13 mouse cellular contexts compared by ENCODE assay signal in genomic region chr8:4141721-4142120, GRCm38 (mm10). TPM values are rescaled to one million over a fixed set of nuclear protein-coding genes. Genes with fewer than 3 reads are reported as not detected.
DNase-seq lines count a peak whose midpoint lies in the region; ATAC-seq and TF ChIP-seq lines count a peak whose summit lies in the region.
"Had no signal": no experiment of that assay in that cellular context is flagged by ENCODE, and none has a peak within 500 bp of the region (broad histone marks: within the 10 kb centered on the region; RNA-seq: fewer than 3 reads in every experiment).

No protein-coding gene starts in this region.

- no peak; the same call in 1 of the 2 replicates for TF ChIP-seq RAD21 in MEL (IDR thresholded peaks at IDR 0.05; ENCODE audit: low read depth, low read length)

- no peaks in the 10 kb centered on the region for H3K79me2 ChIP-seq in MEL (ENCODE audit: control insufficient read depth, insufficient read depth, low read length, poor library complexity)

- 61% methylated on average over 3 of the region's 3 CpGs for WGBS in embryonic facial prominence, embryonic 11.5 days
- whole genome bisulfite sequencing in embryonic facial prominence, embryonic 10.5 days, result 61% methylated on average over 3 of the region's 3 CpGs
- 57% methylated on average over 3 of the region's 3 CpGs for WGBS in lung, embryonic 14.5 days
- 60% methylated on average over 3 of the region's 3 CpGs for WGBS in lung, adult 2 months

- ATAC-seq in embryonic facial prominence, embryonic 11.5 days (replicated peaks; ENCODE audit: insufficient number of reproducible peaks, low FRiP score, low TSS enrichment, low read depth), result no peak
- ATAC-seq in lung, embryonic 14.5 days (ENCODE audit: insufficient read depth), result no peak

- no peaks in the 10 kb centered on the region for H3K4me1 ChIP-seq in embryonic facial prominence, embryonic 11.5 days (ENCODE audit: control insufficient read depth, insufficient read depth, low read length)
- H3K4me1 ChIP-seq in embryonic facial prominence, embryonic 10.5 days, result no peaks in the 10 kb centered on the region
- H3K4me1 ChIP-seq in lung, embryonic 14.5 days (ENCODE audit: insufficient read depth), result no peaks in the 10 kb centered on the region
- H3K4me1 ChIP-seq in lung, adult 2 months (ENCODE audit: control insufficient read depth, insufficient read depth, low read length), result no peaks in the 10 kb centered on the region
- no peaks in the 10 kb centered on the region for H3K4me1 ChIP-seq in MEL (ENCODE audit: control insufficient read depth in 1 of 2, insufficient read depth in 2 of 2, low read length in 2 of 2)
- H3K4me1 ChIP-seq: embryonic facial prominence, embryonic 13.5 days had no signal

- no peak overlapping the region for H3K27ac ChIP-seq in embryonic facial prominence, embryonic 11.5 days (replicated peaks; ENCODE audit: low read depth, low read length)
- H3K27ac ChIP-seq in embryonic facial prominence, embryonic 10.5 days (replicated peaks), result no peak overlapping the region
- H3K27ac ChIP-seq in lung, embryonic 14.5 days (ENCODE audit: low read depth), result no peak overlapping the region
- H3K27ac ChIP-seq in MEL (ENCODE audit: control insufficient read depth, low read depth, low read length), result no peak overlapping the region
- H3K27ac ChIP-seq: embryonic facial prominence, embryonic 13.5 days had no signal

- H3K9me3 ChIP-seq in embryonic facial prominence, embryonic 11.5 days (replicated peaks; ENCODE audit: control insufficient read depth, low read length), result no peaks in the 10 kb centered on the region
- H3K9me3 ChIP-seq in embryonic facial prominence, embryonic 10.5 days, result no peaks in the 10 kb centered on the region
- H3K9me3 ChIP-seq in lung, embryonic 14.5 days (ENCODE audit: low read depth, low read length), result no peaks in the 10 kb centered on the region
- no peaks in the 10 kb centered on the region for H3K9me3 ChIP-seq in MEL (replicated peaks; ENCODE audit: insufficient read depth, low read length)
- H3K9me3 ChIP-seq: embryonic facial prominence, embryonic 13.5 days had no signal

- H3K4me2 ChIP-seq in embryonic facial prominence, embryonic 11.5 days (ENCODE audit: low read depth, low read length), result no peak overlapping the region
- H3K4me2 ChIP-seq in lung, embryonic 14.5 days, result no peak overlapping the region
- H3K4me2 ChIP-seq: embryonic facial prominence, embryonic 13.5 days; midbrain, embryonic 11.5 days had no signal

- no peak for TF ChIP-seq CTCF in lung, embryonic 14.5 days (IDR thresholded peaks at IDR 0.05; ENCODE audit: low read depth)
- TF ChIP-seq CTCF in lung, adult 2 months (IDR thresholded peaks at IDR 0.05; ENCODE audit: insufficient read depth, low read length), result no peak
- TF ChIP-seq CTCF in MEL (IDR thresholded peaks at IDR 0.05 in 2 of 3, conservative IDR thresholded peaks at IDR 0.05 in 1 of 3; ENCODE audit: control insufficient read depth in 1 of 3, insufficient read depth in 1 of 3, low read depth in 2 of 3, low read length in 3 of 3, poor library complexity in 1 of 3, severe bottlenecking in 1 of 3), result peak in 2 of 3 experiments; percentile 26 to 28; a peak in 3 of 6 replicates

- no peak for TF ChIP-seq POLR2A in lung, adult 2 months (IDR thresholded peaks at IDR 0.05; ENCODE audit: borderline replicate concordance, extremely low read depth, low read depth, low read length)
- no peak for TF ChIP-seq POLR2A in MEL (IDR thresholded peaks at IDR 0.05; ENCODE audit: control insufficient read depth in 1 of 2, insufficient read depth in 1 of 2, low read depth in 1 of 2, low read length in 2 of 2, poor library complexity in 1 of 2)

- no peaks in the 10 kb centered on the region for H3K27me3 ChIP-seq in embryonic facial prominence, embryonic 11.5 days (ENCODE audit: control insufficient read depth, insufficient read depth, low read length)
- no peaks in the 10 kb centered on the region; the same call in 1 of the 2 replicates for H3K27me3 ChIP-seq in embryonic facial prominence, embryonic 10.5 days (replicated peaks; ENCODE audit: low read depth, poor library complexity, severe bottlenecking)
- no peaks in the 10 kb centered on the region; the same call in 1 of the 2 replicates for H3K27me3 ChIP-seq in lung, embryonic 14.5 days (ENCODE audit: insufficient read depth, low read length)
- H3K27me3 ChIP-seq in MEL (ENCODE audit: control insufficient read depth in 1 of 2, insufficient read depth in 2 of 2, low read length in 2 of 2), result peaks cover 0 to 2% of the 10 kb centered on the region in 2 experiments; a peak in 3 of 4 replicates

- TF ChIP-seq EP300 in MEL (IDR thresholded peaks at IDR 0.05; ENCODE audit: low read depth in 1 of 2, low read length in 2 of 2), result no peak

- H3K36me3 ChIP-seq in embryonic facial prominence, embryonic 11.5 days (replicated peaks; ENCODE audit: control insufficient read depth, insufficient read depth, low read depth, low read length), result no peaks in the 10 kb centered on the region
- no peaks in the 10 kb centered on the region for H3K36me3 ChIP-seq in embryonic facial prominence, embryonic 10.5 days (replicated peaks)
- no peaks in the 10 kb centered on the region for H3K36me3 ChIP-seq in lung, embryonic 14.5 days (ENCODE audit: insufficient read depth)
- no peaks in the 10 kb centered on the region for H3K36me3 ChIP-seq in MEL (ENCODE audit: control insufficient read depth in 1 of 2, insufficient read depth in 2 of 2, low read length in 2 of 2)
- H3K36me3 ChIP-seq: embryonic facial prominence, embryonic 13.5 days had no signal

- H3K9ac ChIP-seq in embryonic facial prominence, embryonic 11.5 days (replicated peaks; ENCODE audit: low read length), result no peak overlapping the region
- H3K9ac ChIP-seq in lung, embryonic 14.5 days, result no peak overlapping the region
- H3K9ac ChIP-seq in MEL (ENCODE audit: control insufficient read depth, low read depth, low read length, poor library complexity, severe bottlenecking), result no peak overlapping the region
- H3K9ac ChIP-seq: embryonic facial prominence, embryonic 13.5 days had no signal

- H3K4me3 ChIP-seq in embryonic facial prominence, embryonic 11.5 days (ENCODE audit: low read depth, low read length), result no peak overlapping the region
- H3K4me3 ChIP-seq in embryonic facial prominence, embryonic 10.5 days, result no peak overlapping the region
- no peak overlapping the region for H3K4me3 ChIP-seq in lung, embryonic 14.5 days (ENCODE audit: low read depth, low read length)
- no peak overlapping the region for H3K4me3 ChIP-seq in lung, adult 2 months (replicated peaks; ENCODE audit: extremely low read depth, low read depth, low read length)
- H3K4me3 ChIP-seq in MEL (ENCODE audit: control insufficient read depth in 1 of 2, insufficient read depth in 1 of 2, low read depth in 2 of 2, low read length in 2 of 2), result no peak overlapping the region
- H3K4me3 ChIP-seq: embryonic facial prominence, embryonic 13.5 days had no signal

- peak; percentile 34 for DNase-seq in embryonic facial prominence, embryonic 11.5 days (ENCODE audit: low spot score)
- DNase-seq in embryonic facial prominence, embryonic 10.5 days (ENCODE audit: low spot score), result no peak
- peak; percentile 37 for DNase-seq in lung, embryonic 14.5 days
- DNase-seq in lung, adult 2 months, result no peak
- DNase-seq in MEL (ENCODE audit: low read depth, low spot score), result peak; percentile 61
- DNase-seq in induced T-regulatory cell, adult 2 months (ENCODE audit: low read depth), result peak; percentile 57
- no peak for DNase-seq in urinary bladder, adult 18-20 months (ENCODE audit: low spot score in 2 of 2)
- no peak for DNase-seq in heart, adult 8-10 months (ENCODE audit: low spot score)
- DNase-seq: left cerebral cortex, postnatal 4 days had no signal

TF ChIP-seq in MEL, 35 proteins besides CTCF, POLR2A, EP300 and RAD21 (continues in another document):
- no peak for TF ChIP-seq USF2 (IDR thresholded peaks at IDR 0.05; ENCODE audit: borderline replicate concordance in 1 of 2, insufficient read depth in 1 of 2, low read depth in 1 of 2, low read length in 2 of 2)
- no peak for TF ChIP-seq MYB (IDR thresholded peaks at IDR 0.05; ENCODE audit: low read depth, low read length)
- no peak for TF ChIP-seq GATA1 (IDR thresholded peaks at IDR 0.05; ENCODE audit: low read depth, low read length)
- TF ChIP-seq UBTF (IDR thresholded peaks at IDR 0.05; ENCODE audit: borderline replicate concordance, insufficient read depth, low read depth, low read length), result no peak
- TF ChIP-seq ETS1 (IDR thresholded peaks at IDR 0.05; ENCODE audit: low read depth, low read length), result no peak
- no peak for TF ChIP-seq SMC3 (IDR thresholded peaks at IDR 0.05; ENCODE audit: low read depth, low read length)

RNA-seq across cellular contexts. Expression of gene Cd209g, which starts 7.8 kb away (rescaled TPM):
- polyA plus RNA-seq in embryonic facial prominence, embryonic 11.5 days (2014; fragmentation: Nextera tagmentation; extraction: Ambion mirVana), result not detected in 2 replicates
- polyA plus RNA-seq in embryonic facial prominence, embryonic 10.5 days (2016; fragmentation: Nextera tagmentation; extraction: Ambion mirVana), result not detected in 2 replicates
- polyA plus RNA-seq in lung, embryonic 14.5 days (2014; fragmentation: Nextera tagmentation; extraction: Ambion mirVana), result not detected in 2 replicates
- 1.8 and 3.7 TPM in 2 replicates for polyA plus RNA-seq in lung, adult 2 months (2012; rRNA removed)
- not detected in 2 replicates for total RNA-seq in MEL (2012; rRNA removed)
- polyA plus RNA-seq in MEL (2012; ENCODE audit: insufficient read depth in 1 of 2, insufficient read length in 2 of 2, low read depth in 1 of 2, low replicate concordance in 2 of 2, missing spikeins in 1 of 2), result not detected
- under 1 TPM; 0.11 to 0.86 (median 0.34) TPM for total RNA-seq in heart, adult 8-10 months (2022)
- total RNA-seq: left cerebral cortex, postnatal 4 days had no signal
- polyA plus RNA-seq: embryonic facial prominence, embryonic 13.5 days; heart, embryonic 14.5 days; kidney, embryonic 16.5 days; midbrain, embryonic 11.5 days had no signal

RNA-seq across cellular contexts. Expression of gene Evi5l, which starts 24.6 kb away (rescaled TPM):
- polyA plus RNA-seq in embryonic facial prominence, embryonic 11.5 days (2014; fragmentation: Nextera tagmentation; extraction: Ambion mirVana), result 16.0 and 20.0 TPM in 2 replicates
- 23.3 and 25.9 TPM in 2 replicates for polyA plus RNA-seq in embryonic facial prominence, embryonic 10.5 days (2016; fragmentation: Nextera tagmentation; extraction: Ambion mirVana)
- 21.7 and 26.8 TPM in 2 replicates for polyA plus RNA-seq in lung, embryonic 14.5 days (2014; fragmentation: Nextera tagmentation; extraction: Ambion mirVana)
- polyA plus RNA-seq in lung, adult 2 months (2012; rRNA removed), result 12.7 and 29.1 TPM in 2 replicates
- total RNA-seq in MEL (2012; rRNA removed), result 3.2 and 4.5 TPM in 2 replicates
- polyA plus RNA-seq in MEL (2012; ENCODE audit: insufficient read depth in 1 of 2, insufficient read length in 2 of 2, low read depth in 1 of 2, low replicate concordance in 2 of 2, missing spikeins in 1 of 2), result 10 to 100 TPM in 1 of 2 experiments, not detected in 1; 10.8 TPM
- 10 to 100 TPM; 19.0 to 26.0 (median 22.9) TPM for total RNA-seq in heart, adult 8-10 months (2022)

RNA-seq across cellular contexts. Expression of gene Cd209f, which starts 36.1 kb away (rescaled TPM):
- polyA plus RNA-seq in embryonic facial prominence, embryonic 11.5 days (2014; fragmentation: Nextera tagmentation; extraction: Ambion mirVana), result not detected in 2 replicates
- not detected in 2 replicates for polyA plus RNA-seq in embryonic facial prominence, embryonic 10.5 days (2016; fragmentation: Nextera tagmentation; extraction: Ambion mirVana)
- polyA plus RNA-seq in lung, embryonic 14.5 days (2014; fragmentation: Nextera tagmentation; extraction: Ambion mirVana), result not detected in 2 replicates
- 2.9 and 3.4 TPM in 2 replicates for polyA plus RNA-seq in lung, adult 2 months (2012; rRNA removed)
- not detected in 2 replicates for total RNA-seq in MEL (2012; rRNA removed)
- not detected for polyA plus RNA-seq in MEL (2012; ENCODE audit: insufficient read depth in 1 of 2, insufficient read length in 2 of 2, low read depth in 1 of 2, low replicate concordance in 2 of 2, missing spikeins in 1 of 2)
- 1 to 10 TPM in 1 of 4 experiments, under 1 TPM in 3; 0.63 to 1.8 (median 0.68) TPM for total RNA-seq in heart, adult 8-10 months (2022)
- polyA plus RNA-seq: embryonic facial prominence, embryonic 13.5 days; heart, embryonic 14.5 days; midbrain, embryonic 11.5 days had no signal

Comparison
In these comparisons a context has a peak if more than half of its experiments do, and no peak if none do; other contexts are left out.
1. DNase-seq: peak in embryonic facial prominence, embryonic 11.5 days (single experiment), lung, embryonic 14.5 days (single experiment), MEL (single experiment) and induced T-regulatory cell, adult 2 months (single experiment); none in embryonic facial prominence, embryonic 10.5 days (single experiment), lung, adult 2 months (single experiment), urinary bladder, adult 18-20 months (0 of 2) and heart, adult 8-10 months (single experiment).
2. CTCF ChIP-seq: peak in MEL (2 of 3); none in lung, embryonic 14.5 days (single experiment) and lung, adult 2 months (single experiment).